Mouse (Mus musculus) cortical plate, adult 2 months (tissue): Measurements from ENCODE around the gene Abt1. TPM values are rescaled to one million over a fixed set of nuclear protein-coding genes. Genes with fewer than 3 reads are reported as not detected.
A peak's percentile ranks its signal among the peaks of the same experiment; 100 is the strongest.

Experiments used
- H3K27ac ChIP-seq: fragments of 200-500 bp; 2 replicates; pipeline ENCODE4 v1.5.1; 2012; ENCODE audit warnings: low read length, control low read depth, inconsistent platforms; ENCODE audit not compliant: insufficient read depth
- H3K4me1 ChIP-seq: fragments of 200-500 bp; 2 replicates; pipeline ENCODE4 v1.6.1; 2011; ENCODE audit warnings: low read length; ENCODE audit not compliant: control insufficient read depth, insufficient read depth
- H3K4me3 ChIP-seq: fragments of 200-500 bp; 2 replicates; pipeline ENCODE4 v1.5.1; 2011; ENCODE audit warnings: mild to moderate bottlenecking, low read length, control low read depth; ENCODE audit not compliant: insufficient read depth
- CTCF ChIP-seq: fragments of 200-500 bp; IDR thresholded peaks from 2 replicates; pipeline ENCODE4 v1.5.1; 2011; ENCODE audit warnings: mild to moderate bottlenecking, control low read depth, low read length; ENCODE audit not compliant: insufficient read depth; ENCODE audit errors: extremely low read depth
- POLR2A ChIP-seq: fragments of 200-500 bp; IDR thresholded peaks from 2 replicates; pipeline ENCODE4 v1.6.1; 2011; ENCODE audit warnings: mild to moderate bottlenecking, low read length, control low read depth; ENCODE audit not compliant: insufficient read depth; ENCODE audit errors: extremely low read depth
- polyA plus RNA-seq: library from polyadenylated mRNA; depleted of rRNA; stranded (reverse); fragments of >200 nt; gene quantifications from 2 replicates; pipeline ENCODE4 v1.2.3, GENCODE M21; 2012

Gene Abt1
- polyA plus RNA-seq, 1 experiment: 7.8 TPM

- peaks cover 2% of the 10 kb centered on the region; the same call in 1 of the 2 replicates for H3K4me1 ChIP-seq
- no peak for TF ChIP-seq CTCF
- no peak for TF ChIP-seq POLR2A
- H3K27ac ChIP-seq: no peak overlapping the region
These were observed 20.8 kb upstream of the Abt1 start for GRCm38 (mm10) chr13:23444451-23444850.

DNA sequence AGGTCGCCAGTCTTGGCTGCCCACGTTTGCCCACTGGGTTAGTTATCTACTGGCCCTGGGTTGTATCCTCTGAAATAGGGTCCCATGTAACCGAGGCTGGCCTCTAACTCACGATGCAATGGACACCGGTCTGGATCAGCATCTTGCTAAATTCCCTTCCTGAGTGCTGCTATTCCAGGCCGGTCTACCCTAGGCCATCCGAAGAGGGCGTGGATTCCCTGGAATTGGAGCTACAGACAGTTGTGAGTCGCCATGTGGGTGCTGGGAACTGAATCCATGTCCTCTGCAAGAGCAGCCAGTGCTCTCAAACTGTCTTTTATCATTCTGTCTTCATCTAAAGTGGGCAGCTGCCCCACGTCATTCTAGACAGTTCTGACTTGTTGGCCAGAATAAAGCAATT, 16.2 kb upstream of the Abt1 start:
- Histone ChIP-seq H3K4me3 (no peak overlapping the region), H3K4me1 (peaks cover 2% of the 10 kb centered on the region; the same call in 1 of the 2 replicates)

More at GRCm38 (mm10) chr13:23444451-23444850, 20.8 kb upstream of the Abt1 start:
- peak overlapping the region; percentile 56; the same call in 1 of the 2 replicates for H3K4me3 ChIP-seq

DNA sequence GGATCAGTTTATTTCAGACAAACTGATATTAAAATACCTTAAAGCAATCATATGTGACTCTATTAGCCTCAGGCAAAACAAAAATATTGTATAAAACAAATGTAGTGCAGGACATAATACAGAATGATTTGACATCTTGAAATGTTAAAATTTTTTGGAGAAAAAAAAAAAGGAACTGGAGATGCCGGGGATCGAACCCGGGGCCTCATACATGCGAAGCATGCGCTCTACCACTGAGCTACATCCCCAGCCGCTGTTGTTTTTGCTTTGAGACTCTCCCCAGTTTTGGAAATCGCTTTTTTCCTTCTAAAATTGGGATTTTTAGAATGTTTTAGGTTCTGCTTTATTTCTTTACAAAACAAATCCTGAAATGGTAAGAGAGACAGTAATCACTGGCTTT, 14.9 kb upstream of the Abt1 start:
- Histone ChIP-seq H3K4me3 (peak overlapping the region; percentile 49), H3K4me1 (no peaks in the 10 kb centered on the region), H3K27ac (no peak overlapping the region)
- TF ChIP-seq CTCF (no peak), POLR2A (no peak)

More for the DNA sequence above, 16.2 kb upstream of the Abt1 start:
- no peak for TF ChIP-seq POLR2A
- TF ChIP-seq CTCF: no peak
- no peak overlapping the region for H3K27ac ChIP-seq

GRCm38 (mm10) chr13:23437908-23438307, 14.2 kb upstream of the Abt1 start:
- TF ChIP-seq CTCF: no peak
- TF ChIP-seq POLR2A: no peak
- H3K27ac ChIP-seq: no peak overlapping the region
- H3K4me3 ChIP-seq: peak overlapping the region; percentile 49
- no peaks in the 10 kb centered on the region; the same call in 1 of the 2 replicates for H3K4me1 ChIP-seq

- no peak for TF ChIP-seq POLR2A
- TF ChIP-seq CTCF: no peak
- Histone ChIP-seq H3K4me3 (peak overlapping the region; percentile 49), H3K4me1 (no peaks in the 10 kb centered on the region; the same call in 1 of the 2 replicates), H3K27ac (0 out of 2 replicates have a peak overlapping the region, but pooled peaks have one; percentile 36)
These were observed 13.5 kb upstream of the Abt1 start for GRCm38 (mm10) chr13:23436861-23437822.

DNA sequence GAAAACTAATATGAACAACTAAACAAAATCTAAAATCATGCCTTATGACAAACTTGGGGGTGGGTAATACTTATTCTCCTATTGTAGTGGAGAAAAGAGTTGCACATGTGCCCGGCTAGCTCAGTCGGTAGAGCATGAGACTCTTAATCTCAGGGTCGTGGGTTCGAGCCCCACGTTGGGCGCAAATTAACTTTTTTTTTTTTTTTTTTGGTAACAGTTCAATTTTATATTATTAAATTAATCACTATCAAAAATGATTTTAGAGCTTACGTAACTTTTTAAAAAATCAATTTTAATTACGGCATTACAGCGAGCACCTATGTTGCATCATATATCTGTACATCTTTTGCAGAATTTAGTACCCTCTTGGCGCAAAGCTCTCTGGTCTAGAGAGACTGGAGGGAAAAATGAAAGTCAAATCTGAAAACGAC, 12.6 kb upstream of the Abt1 start:
- H3K4me3 ChIP-seq: peak overlapping the region; percentile 7; the same call in 1 of the 2 replicates
- no peak for TF ChIP-seq POLR2A
- no peak for TF ChIP-seq CTCF
- H3K4me1 ChIP-seq: no peaks in the 10 kb centered on the region; the same call in 1 of the 2 replicates
- no peak overlapping the region for H3K27ac ChIP-seq

- Histone ChIP-seq H3K4me3 (peak overlapping the region; percentile 42), H3K27ac (no peak overlapping the region), H3K4me1 (no peaks in the 10 kb centered on the region; the same call in 1 of the 2 replicates)
- TF ChIP-seq POLR2A (no peak), CTCF (no peak)
These were observed 12.0 kb upstream of the Abt1 start for GRCm38 (mm10) chr13:23435676-23436075.

DNA sequence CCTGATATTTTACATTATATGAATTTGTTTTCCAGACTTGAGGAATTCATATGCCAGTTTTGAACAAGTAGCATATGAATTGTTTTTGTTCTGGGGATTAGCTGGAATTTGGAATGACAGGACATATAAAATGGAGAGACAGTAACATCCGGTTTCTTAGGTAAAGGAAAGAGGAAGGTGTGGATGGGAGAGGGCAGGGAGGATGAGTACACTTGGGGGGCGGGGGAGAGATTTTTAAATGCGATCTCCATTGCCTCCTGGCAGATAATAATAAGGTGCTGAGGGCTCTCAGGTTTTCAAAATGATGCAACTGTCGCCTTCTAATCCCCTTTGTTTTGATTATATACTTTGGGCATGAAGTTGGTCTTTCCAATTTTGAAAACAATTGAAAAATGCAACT, 11.6 kb upstream of the Abt1 start:
- TF ChIP-seq CTCF (no peak), POLR2A (no peak)
- peak overlapping the region; percentile 42 for H3K4me3 ChIP-seq
- H3K27ac ChIP-seq: no peak overlapping the region
- H3K4me1 ChIP-seq: no peaks in the 10 kb centered on the region; the same call in 1 of the 2 replicates

- Histone ChIP-seq H3K4me3 (no peak overlapping the region), H3K4me1 (no peaks in the 10 kb centered on the region; the same call in 1 of the 2 replicates), H3K27ac (no peak overlapping the region)
- TF ChIP-seq POLR2A (no peak), CTCF (no peak)
These were observed 10.8 kb upstream of the Abt1 start for GRCm38 (mm10) chr13:23434426-23434825.
